Mouse (Mus musculus): ENCODE measurements around the gene Sirt7.
"Not testable (repeated sequence)": the region's sequence is repeated elsewhere in the genome, so short reads cannot be mapped to it uniquely, and the experiment has no call there.

The Sirt7 gene

DNA sequence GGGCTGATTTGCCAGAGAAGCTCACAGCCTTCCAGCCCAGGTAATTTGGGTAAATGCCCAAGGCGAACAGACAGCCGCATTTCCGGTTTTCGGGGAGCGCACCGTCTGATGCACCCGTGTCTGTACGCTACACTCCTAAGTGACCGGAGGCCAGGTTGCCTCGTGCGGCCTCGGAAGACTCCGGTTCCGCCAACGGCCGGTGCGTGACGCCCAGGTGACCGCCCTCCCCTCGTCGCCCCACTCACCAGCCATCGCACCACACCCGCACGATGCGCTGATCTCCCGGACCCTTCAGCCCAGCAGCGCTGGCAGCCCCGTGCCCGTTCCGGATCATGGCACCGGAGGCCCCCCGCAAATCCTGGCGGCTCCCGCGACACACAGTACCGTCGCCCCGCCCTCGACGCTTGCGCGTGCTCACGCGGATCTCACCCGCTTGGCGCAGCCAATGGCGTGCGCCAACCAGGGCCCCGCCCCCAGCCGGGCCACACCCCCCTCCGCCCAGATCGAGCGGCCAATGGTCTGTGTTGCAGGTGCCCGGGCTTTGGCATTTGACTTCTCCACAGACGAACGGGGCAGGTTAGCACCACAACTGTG lies 7.4 kb downstream of the Sirt7 start, which contains the start of gene Pcyt2:
Gene Pcyt2, minus strand, starts transcription at position 418 of the 594 bp plus-strand sequence.
- DNase-seq (ENCODE audit: low spot score in 2 of 2), result peak; percentile 91 to 94

DNA sequence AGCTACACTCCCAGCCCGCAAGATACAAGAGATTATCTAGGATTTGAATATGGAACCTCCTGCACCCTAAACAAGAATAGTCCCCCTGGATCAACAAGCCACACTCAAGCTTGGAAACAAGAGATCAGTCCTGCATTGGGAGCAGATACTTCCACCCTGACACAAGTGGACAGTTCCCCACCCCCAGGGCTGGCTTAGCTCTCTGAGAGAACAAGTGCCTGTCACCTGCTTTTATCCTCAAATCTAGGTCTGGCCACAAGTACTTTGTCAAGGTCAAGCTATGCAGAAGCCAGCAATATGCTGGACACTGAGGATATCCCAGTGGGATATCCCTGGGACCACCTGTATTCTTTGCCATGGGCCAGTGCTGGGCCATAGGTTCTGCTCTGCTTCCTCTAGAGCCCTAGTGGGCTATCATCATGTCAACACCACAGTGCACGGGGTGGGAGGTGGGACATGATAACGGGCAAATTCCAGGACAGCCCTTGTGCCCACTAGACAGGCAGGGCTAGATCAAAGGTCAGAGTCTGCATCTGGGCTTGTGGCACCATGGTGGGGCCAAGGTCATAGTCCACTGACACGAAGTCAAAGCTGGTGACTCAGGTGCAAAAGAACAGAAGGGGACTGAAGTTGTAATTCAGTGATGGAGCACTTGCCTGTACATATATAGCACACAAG lies 8.3 kb downstream of the Sirt7 start:
- no peak for DNase-seq (ENCODE audit: low spot score in 2 of 2)

DNA sequence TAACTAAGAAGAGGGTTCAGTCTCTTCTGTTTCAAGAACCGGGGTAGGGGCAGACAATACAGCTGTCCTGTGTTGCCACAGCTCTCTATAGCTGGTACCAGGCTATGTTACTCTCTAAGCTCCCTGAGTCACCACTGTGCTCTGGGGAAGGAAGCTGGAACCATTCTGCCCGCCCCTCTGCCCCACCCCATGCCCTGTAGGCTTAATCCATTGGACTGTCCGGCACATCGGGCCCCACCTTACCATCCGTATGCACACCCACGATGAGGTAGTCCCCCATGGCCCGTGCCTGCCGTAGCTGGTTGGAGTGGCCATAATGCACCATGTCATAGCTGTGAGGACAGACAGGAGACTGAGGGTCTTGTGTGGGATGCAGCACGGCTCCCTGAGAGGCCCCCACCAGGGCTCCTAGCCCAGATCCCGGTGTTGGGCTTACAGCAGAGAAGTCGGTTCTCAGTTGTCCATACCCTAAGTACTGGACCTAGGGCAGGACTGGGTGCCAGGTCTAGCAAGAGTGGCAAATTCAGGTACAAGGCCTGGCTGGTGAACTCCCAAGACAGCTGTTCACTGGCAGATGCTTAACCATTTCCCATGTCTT lies 9.3 kb downstream of the Sirt7 start:
- no peak for DNase-seq (ENCODE audit: low spot score in 2 of 2)

DNA sequence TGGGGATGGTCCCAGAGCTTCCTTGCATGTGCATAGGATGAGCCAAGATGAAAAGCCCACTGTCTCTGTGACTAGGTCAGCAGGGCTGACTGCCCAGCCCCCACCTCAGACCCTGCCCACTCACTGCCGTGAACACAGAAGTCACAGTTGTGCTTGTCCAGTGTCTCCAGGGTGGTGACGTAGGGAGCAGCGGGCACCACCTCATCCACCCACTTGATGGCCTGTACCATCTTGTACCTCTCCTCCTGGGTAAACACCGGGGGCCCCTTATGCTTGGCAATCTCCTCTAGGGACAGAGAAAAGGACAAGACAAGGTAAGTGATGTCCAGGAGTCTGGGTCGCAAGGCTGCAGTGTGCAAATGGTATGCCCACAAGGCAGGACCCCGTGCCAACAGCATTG lies 9.9 kb downstream of the Sirt7 start:
- no peak for DNase-seq (ENCODE audit: low spot score in 2 of 2)

DNA sequence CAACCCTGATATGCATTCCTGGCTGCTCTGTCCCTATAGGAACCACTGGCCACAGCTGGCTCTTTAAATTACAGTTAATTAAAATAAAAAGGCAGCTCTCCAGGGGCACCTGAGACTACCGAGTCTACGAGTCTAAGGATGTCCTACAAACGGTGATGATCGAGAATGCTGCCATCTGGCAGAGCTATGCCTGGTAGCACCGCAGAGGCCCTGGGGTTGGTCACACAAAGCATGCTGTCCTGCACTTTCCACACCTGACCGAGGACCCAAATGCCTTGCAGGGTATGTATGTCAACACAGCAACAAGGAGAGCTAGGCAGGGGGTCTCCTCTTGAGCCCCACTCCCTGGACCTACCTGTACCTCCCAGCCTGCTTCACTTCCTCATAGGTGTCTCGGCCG lies 11.1 kb downstream of the Sirt7 start:
- DNase-seq (ENCODE audit: low spot score in 2 of 2), result no peak

DNA sequence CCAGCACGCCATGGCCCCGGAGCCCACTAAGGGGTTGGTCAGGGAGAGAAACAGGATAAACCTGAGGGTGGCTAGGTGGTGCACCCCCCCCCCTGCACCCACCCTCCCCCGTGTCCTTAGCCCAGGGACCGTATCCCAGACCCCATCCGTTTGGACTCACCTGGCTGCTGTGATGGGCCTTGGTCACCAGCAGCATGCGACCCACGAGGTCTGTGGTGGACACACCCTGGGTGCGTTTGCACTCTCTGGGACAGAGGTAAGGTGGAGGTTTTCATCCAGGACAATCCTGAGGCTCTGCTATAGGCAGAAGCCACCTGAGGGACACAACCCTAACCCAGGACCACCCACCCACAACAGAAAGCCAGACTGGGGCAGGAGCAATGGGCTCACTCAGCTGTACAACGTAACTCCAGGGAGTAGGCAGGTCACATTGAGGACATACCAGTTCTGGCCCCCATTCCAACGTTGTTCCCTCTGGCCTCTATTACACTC lies 11.5 kb downstream of the Sirt7 start:
- no peak for DNase-seq (ENCODE audit: low spot score in 2 of 2)

DNA sequence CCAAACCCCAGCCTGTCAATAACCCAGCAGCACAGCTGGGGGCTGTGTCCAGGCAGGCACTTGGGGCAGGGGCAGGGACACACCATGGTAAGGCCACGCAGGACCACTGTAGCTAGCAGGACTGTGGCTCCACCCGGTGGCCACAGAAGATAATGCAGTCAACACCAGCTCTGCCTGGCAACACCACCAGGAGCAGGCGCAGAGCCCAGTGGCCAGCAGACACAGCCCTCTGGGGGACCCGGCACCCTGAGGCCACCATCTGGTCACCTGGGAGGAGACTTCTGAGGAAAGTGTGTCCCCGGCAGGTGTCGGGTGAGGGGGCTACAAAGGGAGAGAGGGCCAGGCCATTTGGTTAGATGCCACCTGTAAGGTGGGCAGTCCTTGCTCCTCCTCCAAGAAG lies 12.3 kb downstream of the Sirt7 start:
- peak; percentile 62 to 68 for DNase-seq (ENCODE audit: low spot score in 2 of 2)

DNA sequence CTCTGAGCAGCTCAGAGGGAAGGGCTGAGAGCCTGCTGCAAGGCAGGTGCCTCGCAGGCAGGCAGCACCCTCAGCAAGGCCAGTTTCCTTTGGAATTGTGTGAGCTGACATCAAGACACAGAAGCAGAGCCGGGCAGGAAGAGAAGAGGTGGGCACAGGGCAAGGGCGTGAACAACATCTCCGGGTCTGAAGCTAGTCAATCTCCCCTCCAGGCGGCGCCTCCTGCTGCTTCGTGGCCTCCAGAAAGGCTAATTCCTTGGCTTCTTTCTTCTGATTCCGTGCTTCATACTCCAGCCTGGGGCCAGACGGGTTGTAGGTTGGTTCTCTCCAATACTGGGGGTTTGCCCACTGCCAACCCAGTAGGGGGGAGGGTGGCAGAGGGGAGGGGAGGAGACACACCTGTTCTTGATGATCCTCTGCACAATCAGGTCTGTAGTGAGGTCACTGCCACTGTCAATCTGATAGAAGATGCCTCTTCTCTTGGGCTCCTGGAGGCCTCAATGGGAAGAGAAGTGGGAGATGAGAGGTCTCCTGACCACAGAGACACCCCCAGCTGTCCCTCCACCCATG lies 14.5 kb downstream of the Sirt7 start:
- no peak for DNase-seq (ENCODE audit: low spot score in 2 of 2)

DNA sequence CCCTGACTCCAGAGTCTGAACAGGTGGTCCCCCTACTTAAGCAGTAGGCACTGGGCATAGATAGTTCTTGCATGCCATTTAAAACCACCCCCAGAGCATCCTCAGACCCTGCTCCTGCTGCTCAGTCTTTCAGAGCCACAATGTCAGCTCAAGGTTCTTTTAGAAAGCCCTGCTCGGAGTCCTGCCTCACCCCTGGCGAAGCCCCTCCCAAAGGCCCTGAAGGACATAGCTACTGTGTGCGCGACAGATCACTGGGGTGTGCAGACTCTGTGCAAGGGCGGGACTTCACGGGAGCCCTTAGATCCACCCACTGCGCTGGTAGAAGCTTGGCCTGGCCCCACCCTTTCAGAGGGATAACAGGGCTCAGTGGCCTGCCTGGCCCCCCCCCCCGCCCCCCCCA lies 15.8 kb downstream of the Sirt7 start:
- DNase-seq (ENCODE audit: low spot score in 2 of 2), result no peak

DNA sequence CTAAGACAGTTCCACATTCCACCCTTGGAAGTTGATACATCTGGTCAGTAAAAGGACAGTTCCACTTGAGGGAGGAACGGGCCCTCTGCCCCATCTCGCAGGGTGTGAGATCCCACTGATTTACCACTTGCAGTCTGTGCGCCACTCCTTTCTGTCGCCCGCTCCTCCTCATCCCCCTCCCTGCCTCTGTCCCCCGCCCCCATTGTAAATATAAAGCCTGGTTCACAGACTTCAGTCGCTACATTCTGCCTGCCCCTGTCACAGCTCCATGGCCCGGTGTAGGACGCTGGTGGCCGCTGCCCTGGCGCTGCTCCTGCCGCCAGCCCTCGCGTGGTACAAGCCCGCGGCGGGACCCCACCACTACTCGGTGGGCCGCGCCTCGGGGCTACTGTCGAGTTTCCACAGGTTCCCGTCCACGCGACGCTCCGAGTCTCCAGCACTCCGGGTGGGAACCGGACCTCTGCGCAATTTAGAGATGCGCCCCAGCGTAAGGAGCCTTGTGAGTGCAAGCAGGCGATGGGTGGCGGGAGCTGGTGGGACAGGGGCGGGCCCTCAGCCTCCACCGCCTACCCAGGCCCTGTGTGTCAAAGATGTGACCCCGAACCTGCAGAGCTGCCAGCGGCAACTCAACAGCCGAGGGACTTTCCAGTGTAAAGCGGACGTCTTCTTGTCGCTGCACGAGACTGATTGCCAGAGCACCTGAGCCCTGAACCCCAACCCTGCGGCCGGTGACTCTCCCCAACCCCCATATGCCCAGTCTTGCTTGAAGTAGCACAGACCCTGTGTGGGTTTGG lies 16.6 kb downstream of the Sirt7 start, which contains the start of gene Npb:
Gene Npb, plus strand, starts transcription at position 237 of the 794 bp plus-strand sequence.
- no peak for DNase-seq (ENCODE audit: low spot score in 2 of 2)

DNA sequence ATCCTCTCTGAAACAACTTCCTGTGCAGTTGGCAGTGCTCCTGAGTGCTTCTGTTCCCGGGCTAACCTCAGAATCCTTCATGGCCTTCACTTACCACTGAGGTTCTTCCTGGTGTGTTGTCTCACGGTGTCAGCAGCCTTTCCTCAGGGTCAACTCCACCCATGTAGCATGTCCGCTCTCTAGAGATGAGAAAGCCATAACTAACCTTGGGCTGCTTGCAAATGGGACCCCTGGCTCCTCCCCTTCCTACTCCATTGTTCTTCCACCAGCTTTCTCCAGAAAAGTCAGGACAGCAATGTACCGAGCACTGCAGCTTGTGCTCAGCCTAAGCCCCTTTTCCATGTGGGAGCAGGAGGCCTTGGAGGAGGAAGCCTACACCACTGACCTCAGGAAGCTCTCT lies 18.3 kb downstream of the Sirt7 start:
- no peak for DNase-seq (ENCODE audit: low spot score in 2 of 2)

DNA sequence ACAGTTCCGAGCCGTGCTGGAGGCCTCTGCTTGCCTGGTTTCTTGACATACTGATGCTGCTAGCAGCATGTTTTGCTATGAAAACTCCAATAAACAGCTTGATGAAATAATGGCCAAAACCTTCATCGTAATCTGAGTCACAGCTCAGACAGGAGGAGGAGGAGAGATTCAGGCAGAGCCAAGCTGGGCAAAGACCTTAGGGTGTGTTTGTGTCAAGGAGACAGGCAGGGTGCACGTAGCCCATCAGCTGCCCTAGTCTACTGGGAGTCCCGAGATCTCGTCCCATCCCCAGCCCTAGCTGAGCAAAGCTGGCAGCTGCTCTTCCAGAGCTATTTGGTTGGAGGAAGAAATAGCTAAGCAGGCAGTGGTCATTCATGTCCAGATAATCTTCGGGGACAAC lies 19.4 kb downstream of the Sirt7 start:
- DNase-seq (ENCODE audit: low spot score in 2 of 2), result no peak

DNA sequence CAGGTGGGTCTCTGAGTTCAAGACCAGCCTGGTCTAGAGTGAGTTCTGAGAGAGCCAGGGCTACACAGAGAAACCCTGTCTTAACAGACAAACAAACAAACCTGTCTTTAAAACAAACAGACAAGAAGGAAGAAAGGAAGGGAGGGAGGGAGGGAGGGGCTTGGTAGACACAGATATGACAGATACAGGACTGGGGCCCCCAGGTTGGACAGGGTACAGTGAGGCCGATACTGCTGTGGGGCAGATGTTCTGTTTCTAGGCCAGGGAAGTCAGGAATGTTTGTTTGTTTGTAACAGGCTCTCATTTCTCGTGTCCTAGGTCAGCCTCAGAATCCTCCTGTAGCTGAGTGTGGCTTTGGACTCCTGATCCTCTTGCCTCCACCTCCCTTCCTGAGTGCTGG lies 21.5 kb downstream of the Sirt7 start:
- no peak for DNase-seq (ENCODE audit: low spot score in 2 of 2)

DNA sequence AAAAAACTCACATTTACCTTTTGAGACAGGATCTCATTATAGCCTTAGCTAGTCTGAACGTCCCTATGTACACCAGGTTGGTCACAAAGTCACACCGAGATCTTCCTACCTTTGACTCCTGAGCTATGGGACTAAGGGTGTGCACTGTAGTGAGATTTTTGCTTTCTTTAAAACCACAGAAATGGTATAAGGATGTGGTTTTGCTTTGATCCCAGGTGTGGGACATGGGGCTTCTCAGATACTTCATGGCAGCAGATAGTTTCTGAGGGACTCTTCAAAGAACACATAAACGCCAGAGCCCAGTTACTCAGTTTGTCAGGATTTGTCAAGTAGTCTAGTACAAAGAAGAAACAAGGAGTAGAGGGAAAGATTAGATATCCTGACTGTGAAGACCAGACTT lies 24.3 kb downstream of the Sirt7 start:
- no peak for DNase-seq (ENCODE audit: low spot score in 2 of 2)

DNA sequence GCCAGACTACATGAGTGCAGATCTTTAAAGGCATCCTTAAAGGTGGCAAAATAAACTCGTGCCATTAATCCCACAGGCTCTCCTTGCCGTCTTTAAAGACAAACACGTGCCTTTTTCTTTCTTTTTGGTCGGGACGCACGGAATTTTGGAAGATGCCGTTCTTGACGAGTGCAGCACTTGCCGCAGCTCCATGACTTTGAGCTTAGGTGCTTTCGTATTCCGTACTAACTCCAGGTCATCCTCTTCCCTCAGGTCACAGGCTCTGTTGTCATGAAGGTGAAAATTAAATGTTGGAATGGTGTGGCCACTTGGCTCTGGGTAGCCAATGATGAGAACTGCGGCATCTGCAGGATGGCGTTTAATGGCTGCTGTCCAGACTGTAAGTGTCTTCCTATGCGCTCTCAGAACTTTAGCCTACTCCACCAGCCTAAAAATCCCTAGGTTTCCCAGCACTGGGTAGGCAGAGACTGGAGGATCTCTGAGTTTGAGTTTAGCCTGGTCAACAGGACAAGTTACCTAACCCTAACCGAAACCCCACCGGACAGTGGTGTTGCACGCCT lies 26.0 kb downstream of the Sirt7 start:
- DNase-seq (ENCODE audit: low spot score in 2 of 2), result no peak

DNA sequence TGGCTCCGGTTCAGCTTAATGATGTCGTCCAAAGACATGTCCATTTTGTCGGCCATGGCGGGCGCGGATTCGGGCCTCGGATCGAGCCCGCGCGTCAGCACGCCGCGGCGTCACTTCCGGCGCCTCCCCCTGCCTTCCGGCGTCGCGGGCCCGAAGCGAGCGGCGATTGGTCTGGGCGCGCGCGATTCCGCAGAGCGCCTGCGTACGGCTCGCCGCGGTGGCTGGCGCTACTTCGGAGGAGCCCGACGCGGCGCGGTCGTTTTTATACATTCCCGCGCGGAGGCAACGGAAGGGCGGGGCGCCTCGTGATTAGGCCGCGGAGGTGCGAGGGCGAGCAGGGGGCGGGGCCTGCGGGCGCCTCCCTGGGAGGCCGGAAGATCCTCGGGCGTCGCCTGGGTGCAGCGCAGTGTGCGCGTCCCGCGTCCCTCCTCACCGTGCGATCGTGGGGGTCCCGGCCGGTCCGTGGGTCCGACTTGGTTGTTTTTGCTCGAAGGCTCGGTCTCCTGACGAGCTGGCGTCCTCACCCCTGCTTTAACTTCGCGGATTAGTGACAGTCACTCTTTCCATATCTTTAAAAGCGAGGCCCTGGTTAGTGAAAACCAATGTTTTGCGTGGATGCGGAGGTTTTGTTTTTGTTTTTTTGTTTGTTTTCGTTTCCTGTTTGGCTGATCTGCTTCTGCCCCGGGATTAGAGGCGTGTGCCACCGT lies 26.6 kb downstream of the Sirt7 start, which contains the start of the genes Alyref and Anapc11:
Gene Alyref, minus strand, starts transcription at position 83 of the 707 bp plus-strand sequence.
Gene Anapc11, plus strand, starts transcription at position 139 of the 707 bp plus-strand sequence.
- DNase-seq (ENCODE audit: low spot score in 2 of 2), result peak; percentile 94

DNA sequence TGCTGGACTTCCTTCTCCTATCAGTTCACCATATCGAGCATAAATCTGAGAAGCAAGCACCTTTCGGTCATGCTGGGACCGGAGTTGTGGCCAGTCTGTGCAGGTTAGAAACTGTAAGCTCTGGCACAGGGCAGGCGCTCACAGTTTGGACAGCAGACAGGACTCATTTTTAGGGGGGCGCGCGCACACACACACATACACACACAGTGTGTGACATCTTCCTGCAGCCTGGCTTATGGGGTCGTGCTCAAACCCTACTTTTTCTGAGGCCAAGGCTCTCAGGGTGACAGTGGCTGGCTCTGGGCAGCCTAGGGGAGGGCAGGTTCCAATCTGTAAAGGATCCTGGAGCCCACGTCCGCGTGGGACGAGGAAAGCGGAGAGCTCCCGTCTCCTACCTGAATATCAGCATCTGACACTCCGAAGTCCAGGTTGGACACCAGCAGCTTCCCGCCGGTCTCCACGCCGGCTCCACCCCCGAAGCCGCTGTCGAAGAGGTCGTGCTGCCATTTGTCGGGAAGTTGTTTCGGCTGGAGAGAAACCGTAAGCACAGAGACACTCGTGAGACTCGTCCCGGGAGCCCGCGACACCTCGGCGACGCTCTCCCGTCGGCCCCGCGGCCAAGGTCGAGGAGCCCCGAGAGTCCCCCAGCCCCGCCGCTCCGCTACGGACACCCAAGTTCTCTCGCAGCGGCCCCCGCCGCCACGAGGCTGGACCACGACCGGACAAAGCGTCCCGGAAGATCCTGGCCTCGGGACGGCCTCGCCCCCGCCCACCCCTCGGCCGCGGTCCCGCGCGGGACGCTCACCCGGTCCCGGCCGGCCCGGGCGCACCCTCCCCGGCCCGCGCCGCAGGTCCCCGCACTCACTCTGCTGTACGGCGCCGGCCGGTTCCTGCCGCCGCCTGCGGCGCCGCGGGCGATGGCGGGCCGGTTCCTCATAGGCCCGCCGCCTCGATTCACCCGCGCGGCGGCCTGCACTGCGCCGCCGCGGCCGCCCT lies 27.5 kb downstream of the Sirt7 start:
- peak in 1 of 2 experiments; percentile 24 for DNase-seq (ENCODE audit: low spot score in 2 of 2)

DNA sequence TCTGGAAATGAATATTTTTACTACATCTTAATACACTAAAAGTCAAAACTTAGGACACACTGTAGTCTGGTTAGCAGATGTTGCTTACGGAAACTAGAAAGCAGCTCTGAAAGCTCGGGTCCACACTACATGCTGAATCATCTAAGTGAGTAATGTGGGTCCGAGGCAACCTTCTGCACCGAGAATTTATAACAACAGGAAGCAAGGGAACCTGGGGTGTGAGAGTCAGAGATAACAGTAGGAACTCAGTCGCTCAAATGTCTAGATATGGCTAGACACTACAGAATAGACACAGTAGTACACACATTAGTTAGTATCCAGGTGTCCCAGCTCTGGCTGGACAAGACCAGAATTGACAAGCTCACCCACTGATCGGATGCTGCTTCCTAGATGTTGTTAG lies 36.5 kb downstream of the Sirt7 start:
- DNase-seq (ENCODE audit: low spot score in 2 of 2), result no peak

DNA sequence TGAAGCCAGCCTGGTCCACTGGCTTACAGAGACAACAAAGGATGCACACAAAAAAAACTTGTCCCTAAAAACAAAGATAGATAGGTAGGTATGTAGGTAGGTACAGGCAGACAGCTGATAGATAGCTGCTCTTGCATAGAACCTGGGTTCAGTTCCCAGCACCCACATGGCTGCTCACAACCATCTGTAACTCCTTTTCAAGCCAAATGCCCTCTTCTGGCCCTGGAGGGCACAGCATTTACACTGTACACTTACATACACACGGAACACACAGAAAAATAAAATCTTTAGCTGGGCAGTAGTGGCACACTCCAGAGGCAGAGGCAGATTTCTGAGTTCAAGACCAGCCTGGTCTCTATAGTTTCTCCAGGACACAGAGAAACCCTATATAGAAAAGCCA lies 41.1 kb downstream of the Sirt7 start:
- DNase-seq (ENCODE audit: low spot score in 2 of 2), result no peak

DNA sequence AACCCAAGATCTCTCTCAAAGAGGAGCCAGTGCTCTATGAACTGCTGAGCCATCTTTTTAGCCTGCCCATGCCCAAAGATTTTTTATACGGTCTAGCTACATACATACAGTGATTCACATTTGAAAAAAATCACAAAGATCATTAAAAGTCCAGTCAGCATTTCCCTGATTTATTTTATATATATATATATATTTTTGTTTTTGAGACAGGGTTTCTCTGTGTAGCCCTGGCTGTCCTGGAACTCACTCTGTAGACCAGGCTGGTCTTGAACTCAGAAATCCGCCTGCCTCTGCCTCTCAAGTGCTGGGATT lies 42.1 kb downstream of the Sirt7 start:
- DNase-seq (ENCODE audit: low spot score in 2 of 2), result not testable (repeated sequence)
